Mouse (Mus musculus): Measurements from ENCODE around the gene Ppp1r1c. TPM values are rescaled to one million over a fixed set of nuclear protein-coding genes. Genes with fewer than 3 reads are reported as not detected.

Ppp1r1c gene
- polyA plus RNA-seq, 1 experiment from 2014 or later = 0.10 TPM

DNA sequence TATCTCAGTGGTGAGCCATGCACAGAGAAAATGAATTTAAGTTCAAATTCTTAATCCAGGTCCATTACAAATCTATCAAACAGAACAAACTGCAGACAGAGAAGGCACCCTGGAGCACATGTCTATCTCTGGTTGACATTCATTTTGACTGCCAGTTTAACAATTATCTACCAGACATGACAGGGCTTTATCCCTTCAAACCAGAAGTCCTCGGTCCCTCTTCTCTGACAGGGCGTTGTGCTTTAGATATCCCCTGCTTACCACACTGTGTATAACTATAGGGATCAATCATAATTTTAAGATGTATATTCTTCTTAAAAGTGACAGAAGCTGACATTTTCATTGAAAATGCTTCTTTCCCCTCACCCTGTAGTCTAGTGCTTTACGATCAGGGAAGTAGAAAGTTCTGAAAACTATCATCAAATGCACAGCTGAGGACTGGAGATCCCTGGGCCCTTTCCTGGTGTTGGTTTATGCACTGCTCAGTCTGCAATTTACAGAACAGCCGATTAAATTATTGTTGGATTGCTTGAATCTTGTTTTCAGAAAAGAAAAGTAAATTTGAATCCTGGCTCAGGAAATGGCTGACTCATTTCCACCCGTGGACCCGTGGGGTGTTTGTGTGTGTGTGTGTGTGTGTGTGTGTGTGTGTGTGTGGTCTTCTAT lies 55.3 kb downstream of the Ppp1r1c start:
- H3K4me1 ChIP-seq = peaks cover 6% of the 10 kb centered on the region; the same call in 1 of the 2 replicates
- no peak overlapping the region for H3K4me3 ChIP-seq
- no peaks in the 10 kb centered on the region for H3K36me3 ChIP-seq
- H3K27me3 ChIP-seq = no peaks in the 10 kb centered on the region
- H3K9ac ChIP-seq = no peak overlapping the region
- H3K9me3 ChIP-seq = no peaks in the 10 kb centered on the region
- ATAC-seq (ENCODE audit: low FRiP score, low read depth) = no peak
- H3K4me2 ChIP-seq (replicated peaks) = no peak overlapping the region
- no peak overlapping the region for H3K27ac ChIP-seq
- WGBS = 68% methylated on average over 6 of the region's 6 CpGs

DNA sequence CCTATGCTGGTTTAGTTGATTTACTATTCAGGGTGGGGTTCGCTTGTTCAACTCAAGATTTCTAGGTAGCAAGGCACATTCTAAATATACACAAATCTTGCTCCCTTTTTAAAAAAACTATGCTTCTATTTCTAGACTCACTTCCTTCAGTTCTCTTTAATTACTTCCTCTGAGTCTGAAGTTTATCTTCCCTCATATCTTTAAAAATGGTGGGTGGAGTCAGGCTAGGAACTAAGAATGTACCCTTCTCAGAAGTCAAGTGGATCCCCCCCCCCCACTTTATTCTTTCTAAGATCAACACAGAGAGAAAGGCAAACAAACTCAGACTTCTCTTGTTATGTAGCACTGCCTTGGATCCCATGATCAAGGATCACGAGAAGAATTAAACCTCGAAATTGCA lies 57.5 kb downstream of the Ppp1r1c start:
- Histone ChIP-seq H3K27me3 (no peaks in the 10 kb centered on the region), H3K4me1 (peaks cover 6% of the 10 kb centered on the region; the same call in 1 of the 2 replicates), H3K36me3 (no peaks in the 10 kb centered on the region), H3K9me3 (no peaks in the 10 kb centered on the region), H3K9ac (no peak overlapping the region), H3K4me3 (no peak overlapping the region), H3K27ac (no peak overlapping the region), H3K4me2 (replicated peaks) (no peak overlapping the region)
- no peak for ATAC-seq (ENCODE audit: low FRiP score, low read depth)
- WGBS = 88% methylated on average over 3 of the region's 3 CpGs

DNA sequence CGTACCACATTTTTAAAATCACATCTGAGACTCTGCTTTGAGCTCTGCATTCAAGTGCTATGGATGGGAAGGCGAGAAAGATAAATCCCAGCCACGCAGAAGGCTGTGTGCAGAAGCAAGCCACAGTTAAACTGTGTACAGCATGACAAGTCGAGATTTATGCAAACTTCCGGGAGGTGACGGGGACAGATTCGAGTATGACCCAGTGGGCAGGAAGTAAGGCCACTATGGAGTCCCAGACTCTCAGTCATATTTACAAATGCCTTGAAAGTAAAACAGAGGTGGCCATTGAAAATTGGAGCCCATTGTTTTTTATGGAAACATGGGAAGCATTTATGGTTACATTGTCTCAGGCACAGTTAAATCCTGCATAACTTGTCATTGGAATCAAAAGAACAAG lies 58.1 kb downstream of the Ppp1r1c start:
- Histone ChIP-seq H3K36me3 (no peaks in the 10 kb centered on the region), H3K27ac (no peak overlapping the region), H3K4me1 (peaks cover 6% of the 10 kb centered on the region; the same call in 1 of the 2 replicates), H3K27me3 (no peaks in the 10 kb centered on the region), H3K9ac (no peak overlapping the region), H3K9me3 (no peaks in the 10 kb centered on the region), H3K4me2 (replicated peaks) (no peak overlapping the region), H3K4me3 (no peak overlapping the region)
- WGBS = 69% methylated on average over 7 of the region's 7 CpGs
- ATAC-seq (ENCODE audit: low FRiP score, low read depth) = no peak

DNA sequence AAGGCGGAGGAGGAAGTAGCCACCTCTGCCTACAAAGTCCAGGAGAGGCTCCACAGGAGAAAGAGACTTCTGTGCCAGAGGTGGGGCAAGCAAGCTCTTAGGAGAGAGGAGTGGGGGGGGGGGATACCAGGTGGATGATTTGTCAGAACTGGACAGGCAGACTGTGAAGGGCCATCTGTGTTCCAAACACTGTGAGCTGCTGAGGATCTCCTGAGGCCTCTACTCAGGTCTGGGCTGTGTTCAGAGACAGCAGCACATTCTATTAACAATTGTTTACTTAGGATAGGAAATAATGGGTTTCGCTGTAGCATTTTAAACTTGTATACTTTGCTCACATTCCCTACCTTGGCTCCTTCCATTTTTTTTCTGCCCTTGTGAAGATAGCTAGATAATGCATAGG lies 61.0 kb downstream of the Ppp1r1c start:
- ATAC-seq (ENCODE audit: low FRiP score, low read depth) = no peak
- Histone ChIP-seq H3K27ac (no peak overlapping the region), H3K36me3 (no peaks in the 10 kb centered on the region), H3K9ac (no peak overlapping the region), H3K4me1 (no peaks in the 10 kb centered on the region), H3K4me2 (replicated peaks) (no peak overlapping the region), H3K4me3 (no peak overlapping the region), H3K9me3 (no peaks in the 10 kb centered on the region), H3K27me3 (no peaks in the 10 kb centered on the region)
- 83% methylated on average over 2 of the region's 2 CpGs for WGBS

DNA sequence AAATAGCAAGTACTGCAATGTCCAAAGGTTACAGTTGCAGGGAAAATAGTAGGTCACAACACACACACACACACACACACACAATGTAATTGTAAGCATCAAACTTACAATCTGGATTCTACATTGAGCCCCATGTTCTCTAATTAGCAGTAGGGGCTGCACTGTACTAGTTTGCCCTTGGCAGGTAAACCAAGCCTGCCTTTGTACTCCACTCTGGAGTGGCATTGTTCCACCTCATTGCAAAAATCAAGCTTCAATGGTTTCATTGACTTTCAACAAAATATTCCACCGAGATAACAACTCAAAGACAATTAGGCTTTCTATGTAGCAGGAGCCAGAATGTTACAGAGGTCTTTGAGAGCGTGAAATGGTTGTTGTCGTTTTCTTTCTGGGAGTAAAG lies 62.7 kb downstream of the Ppp1r1c start:
- Histone ChIP-seq H3K4me3 (no peak overlapping the region), H3K27me3 (no peaks in the 10 kb centered on the region), H3K27ac (no peak overlapping the region), H3K9me3 (no peaks in the 10 kb centered on the region), H3K4me2 (replicated peaks) (no peak overlapping the region), H3K4me1 (no peaks in the 10 kb centered on the region), H3K36me3 (no peaks in the 10 kb centered on the region), H3K9ac (no peak overlapping the region)
- WGBS = 67% methylated on average over 3 of the region's 3 CpGs
- ATAC-seq (ENCODE audit: low FRiP score, low read depth) = no peak

DNA sequence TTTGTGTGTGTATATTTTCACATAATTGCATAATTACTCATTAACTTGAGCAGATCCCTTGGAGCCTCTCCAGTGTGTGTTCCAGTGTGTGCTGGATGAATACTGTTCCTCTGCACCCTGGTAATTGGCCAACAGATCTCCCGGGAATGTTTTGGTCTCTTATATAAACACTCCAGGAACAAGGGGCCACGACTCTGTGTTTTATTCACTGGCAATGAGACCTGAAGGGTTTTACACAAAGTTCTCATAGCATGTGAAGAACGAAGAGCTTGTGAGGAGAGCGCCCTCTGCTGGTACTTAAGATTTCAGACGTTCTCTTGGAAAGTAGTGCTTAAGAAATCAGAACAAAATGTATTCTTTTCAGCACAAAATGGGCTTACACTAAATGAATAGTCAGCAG lies 66.8 kb downstream of the Ppp1r1c start:
- Histone ChIP-seq H3K4me3 (no peak overlapping the region), H3K4me1 (no peaks in the 10 kb centered on the region), H3K9me3 (no peaks in the 10 kb centered on the region), H3K4me2 (replicated peaks) (no peak overlapping the region), H3K27me3 (no peaks in the 10 kb centered on the region), H3K27ac (no peak overlapping the region), H3K9ac (no peak overlapping the region), H3K36me3 (no peaks in the 10 kb centered on the region)
- 0 out of 2 replicates have a peak, but pooled peaks have one; percentile 64 for ATAC-seq (ENCODE audit: low FRiP score, low read depth)
- WGBS = under 1% methylated on average over 5 of the region's 5 CpGs

DNA sequence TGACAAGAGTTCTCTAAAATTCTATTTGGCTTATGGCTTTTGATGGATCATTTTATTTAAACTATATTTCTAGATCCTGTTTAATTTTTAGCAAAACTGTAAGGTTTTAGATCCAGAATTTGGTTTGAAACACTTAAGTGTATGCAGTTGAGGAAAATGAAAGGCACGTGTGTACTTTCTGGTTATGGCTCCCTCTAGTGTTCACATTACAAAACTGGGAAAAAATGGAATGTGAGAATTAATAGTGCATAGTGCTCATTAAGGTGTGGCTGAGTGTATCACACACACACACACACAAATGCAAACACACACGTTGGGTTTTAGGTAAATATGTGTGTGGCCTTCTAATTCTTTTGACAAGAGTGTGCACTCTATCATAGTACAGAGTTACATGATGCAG lies 70.2 kb downstream of the Ppp1r1c start:
- no peaks in the 10 kb centered on the region for H3K36me3 ChIP-seq
- no peaks in the 10 kb centered on the region for H3K9me3 ChIP-seq
- no peak overlapping the region for H3K4me2 ChIP-seq (replicated peaks)
- no peaks in the 10 kb centered on the region for H3K27me3 ChIP-seq
- ATAC-seq (ENCODE audit: low FRiP score, low read depth) = no peak
- H3K4me3 ChIP-seq = no peak overlapping the region
- no peaks in the 10 kb centered on the region for H3K4me1 ChIP-seq
- H3K27ac ChIP-seq = no peak overlapping the region
- 68% methylated on average over 2 of the region's 2 CpGs for WGBS
- H3K9ac ChIP-seq = no peak overlapping the region

DNA sequence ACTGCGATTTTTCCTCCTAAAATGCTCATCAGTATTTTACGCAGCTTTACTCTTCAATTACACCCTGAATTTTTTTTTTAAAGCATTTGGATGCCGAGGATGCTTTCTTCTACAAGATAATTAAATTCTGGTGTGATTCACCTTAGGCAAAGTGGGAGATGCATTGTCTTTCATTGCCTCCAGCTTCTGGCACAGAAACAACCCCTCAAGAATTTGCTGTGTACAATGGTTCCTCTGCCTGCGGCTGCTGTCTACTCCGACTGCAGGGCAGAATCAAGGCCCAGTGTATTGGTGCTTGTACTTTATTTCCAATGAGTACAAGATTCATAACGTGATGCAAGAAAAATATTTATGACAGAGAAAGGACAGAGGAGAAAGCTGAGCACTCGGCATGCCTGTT lies 73.2 kb downstream of the Ppp1r1c start:
- Histone ChIP-seq H3K9ac (no peak overlapping the region), H3K4me1 (peaks cover 6% of the 10 kb centered on the region; the same call in 1 of the 2 replicates), H3K27ac (no peak overlapping the region), H3K4me2 (replicated peaks) (no peak overlapping the region), H3K36me3 (no peaks in the 10 kb centered on the region), H3K9me3 (no peaks in the 10 kb centered on the region), H3K4me3 (no peak overlapping the region), H3K27me3 (no peaks in the 10 kb centered on the region)
- 69% methylated on average over 7 of the region's 7 CpGs for WGBS
- ATAC-seq (ENCODE audit: low FRiP score, low read depth) = no peak

DNA sequence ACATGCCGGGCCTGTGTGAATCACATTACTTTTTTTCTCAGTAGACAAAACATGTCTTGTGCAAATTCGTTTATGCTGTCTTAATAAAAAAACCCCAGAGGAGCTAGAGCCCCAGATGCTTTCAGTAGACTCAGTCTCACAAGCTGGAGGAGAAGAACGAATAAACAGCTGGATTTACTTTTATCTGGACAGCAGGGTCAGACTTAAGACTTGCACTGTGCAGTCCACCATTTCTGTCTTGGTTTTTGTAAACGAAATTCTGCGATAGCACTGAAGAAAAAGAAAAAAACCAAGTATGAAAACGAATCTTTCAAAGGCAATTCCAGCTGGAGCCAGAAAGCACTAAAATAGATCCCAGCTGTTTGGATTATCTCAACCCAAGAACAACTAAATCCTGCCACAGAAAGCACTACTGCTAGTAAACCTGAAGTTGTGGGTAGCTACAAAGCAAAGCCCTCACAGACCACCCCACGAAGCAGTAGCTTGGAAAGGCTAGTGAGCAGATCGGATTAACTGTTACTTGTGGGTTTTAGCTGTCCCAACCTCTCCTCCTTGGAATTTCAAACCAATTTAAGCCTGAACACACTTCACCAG lies 78.1 kb downstream of the Ppp1r1c start:
- Histone ChIP-seq H3K36me3 (no peaks in the 10 kb centered on the region), H3K27ac (no peak overlapping the region), H3K4me3 (no peak overlapping the region), H3K4me1 (peaks cover 13% of the 10 kb centered on the region; the same call in 1 of the 2 replicates), H3K9ac (no peak overlapping the region), H3K27me3 (no peaks in the 10 kb centered on the region), H3K4me2 (replicated peaks) (no peak overlapping the region), H3K9me3 (no peaks in the 10 kb centered on the region)
- ATAC-seq (ENCODE audit: low FRiP score, low read depth) = 0 out of 2 replicates have a peak, but pooled peaks have one; percentile 19
- 30% methylated on average over 8 of the region's 8 CpGs for WGBS

DNA sequence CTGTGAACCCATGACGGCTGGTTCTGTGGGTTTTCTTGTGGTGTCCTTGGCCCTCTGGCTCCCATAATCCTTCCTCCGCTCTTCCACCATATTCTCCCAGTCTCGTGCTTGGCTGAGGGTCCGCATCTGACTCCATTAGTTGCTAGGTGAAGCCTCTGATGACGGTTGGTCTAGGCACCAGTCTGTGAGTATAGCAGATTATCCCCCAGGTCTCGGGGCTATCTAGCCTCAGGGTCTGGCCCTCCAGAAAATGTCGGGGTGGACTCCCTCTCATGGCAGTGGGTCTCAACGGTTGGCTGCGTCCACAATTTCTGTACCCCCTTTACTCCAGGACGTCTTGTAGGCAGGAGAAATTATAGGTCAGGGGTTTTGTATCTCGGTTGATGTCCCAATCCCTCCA lies 78.9 kb downstream of the Ppp1r1c start:
- no peaks in the 10 kb centered on the region for H3K9me3 ChIP-seq
- H3K27ac ChIP-seq = no peak overlapping the region
- H3K4me1 ChIP-seq = peaks cover 13% of the 10 kb centered on the region; the same call in 1 of the 2 replicates
- no peak overlapping the region for H3K4me2 ChIP-seq (replicated peaks)
- no peak overlapping the region for H3K4me3 ChIP-seq
- H3K27me3 ChIP-seq = no peaks in the 10 kb centered on the region
- ATAC-seq (ENCODE audit: low FRiP score, low read depth) = no peak
- no peak overlapping the region for H3K9ac ChIP-seq
- 89% methylated on average over 11 of the region's 11 CpGs for WGBS
- no peaks in the 10 kb centered on the region for H3K36me3 ChIP-seq

DNA sequence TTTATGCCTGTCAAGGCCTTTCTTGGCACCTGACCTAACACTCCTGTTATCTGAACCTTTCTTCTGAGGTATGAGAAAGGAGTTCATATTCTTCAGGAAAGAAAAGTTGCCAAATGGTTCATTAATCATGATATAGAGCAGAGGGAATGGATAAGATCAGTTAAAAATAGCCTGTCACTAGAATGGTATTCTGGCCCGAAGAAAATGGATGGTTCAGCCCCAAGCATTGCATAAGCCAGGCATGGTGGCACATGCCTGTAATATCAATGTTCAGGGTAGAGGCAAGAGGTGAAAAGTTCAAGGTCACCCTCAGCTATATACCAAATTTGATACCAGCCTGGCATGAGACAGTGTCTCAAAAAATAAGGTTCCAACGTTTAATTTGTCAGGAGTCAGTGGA lies 85.6 kb downstream of the Ppp1r1c start:
- ATAC-seq (ENCODE audit: low FRiP score, low read depth) = no peak
- 81% methylated on average over 2 of the region's 2 CpGs for WGBS

DNA sequence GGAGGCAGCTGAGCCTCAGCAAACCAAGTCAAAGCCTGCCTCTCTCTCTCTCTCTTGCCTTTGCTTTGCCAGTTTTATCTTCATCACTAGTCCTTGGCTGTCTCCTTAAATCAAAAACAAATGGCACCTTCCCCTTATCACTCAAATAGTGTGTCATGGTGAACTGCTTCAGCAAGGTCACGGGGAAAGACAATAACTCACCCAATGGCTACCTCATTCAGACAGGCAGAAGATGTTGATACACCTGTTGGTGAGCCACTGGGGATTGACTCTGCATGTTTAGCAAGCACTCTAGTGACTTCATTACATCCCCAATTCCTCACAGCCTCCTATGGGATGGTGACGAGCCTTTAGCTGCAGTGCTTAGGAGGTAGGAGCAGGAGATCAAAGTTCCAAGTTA lies 89.9 kb downstream of the Ppp1r1c start:
- Histone ChIP-seq H3K9me3 (no peaks in the 10 kb centered on the region), H3K4me1 (peaks cover 3% of the 10 kb centered on the region; the same call in 1 of the 2 replicates), H3K36me3 (no peaks in the 10 kb centered on the region), H3K4me3 (no peak overlapping the region), H3K9ac (no peak overlapping the region), H3K4me2 (replicated peaks) (no peak overlapping the region), H3K27me3 (no peaks in the 10 kb centered on the region), H3K27ac (no peak overlapping the region)
- no peak for ATAC-seq (ENCODE audit: low FRiP score, low read depth)
- 62% methylated on average over 2 of the region's 2 CpGs for WGBS

More for the DNA sequence above, 85.6 kb downstream of the Ppp1r1c start:
- H3K4me2 ChIP-seq (replicated peaks) = no peak overlapping the region
- no peaks in the 10 kb centered on the region for H3K36me3 ChIP-seq
- no peak overlapping the region for H3K27ac ChIP-seq
- H3K4me3 ChIP-seq = no peak overlapping the region
- H3K9me3 ChIP-seq = no peaks in the 10 kb centered on the region
- no peaks in the 10 kb centered on the region for H3K27me3 ChIP-seq
- H3K4me1 ChIP-seq = no peaks in the 10 kb centered on the region
- no peak overlapping the region for H3K9ac ChIP-seq

DNA sequence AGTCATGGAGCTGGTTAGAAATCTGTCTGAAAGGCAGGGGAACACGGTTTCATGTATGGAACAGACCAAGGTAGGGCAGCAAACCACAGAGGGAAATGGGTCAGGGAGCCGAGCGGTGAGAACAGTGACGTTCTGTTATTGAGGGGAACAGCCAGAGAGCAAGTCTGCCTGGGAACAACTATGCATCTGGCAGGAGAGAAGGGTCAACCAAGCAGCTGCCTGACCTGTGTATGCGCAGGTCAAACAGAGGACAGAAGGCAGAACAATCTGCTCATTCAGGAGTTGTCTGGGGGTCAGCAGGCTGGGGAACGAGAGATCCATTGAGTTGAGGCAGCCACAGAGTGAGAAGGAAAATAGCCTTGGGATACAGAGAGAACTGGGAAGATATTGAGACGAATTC lies 91.0 kb downstream of the Ppp1r1c start:
- Histone ChIP-seq H3K27me3 (no peaks in the 10 kb centered on the region), H3K4me1 (peaks cover 3% of the 10 kb centered on the region; the same call in 1 of the 2 replicates), H3K9me3 (no peaks in the 10 kb centered on the region), H3K27ac (no peak overlapping the region), H3K9ac (no peak overlapping the region), H3K4me3 (no peak overlapping the region), H3K4me2 (replicated peaks) (no peak overlapping the region), H3K36me3 (no peaks in the 10 kb centered on the region)
- WGBS = 37% methylated on average over 7 of the region's 7 CpGs
- ATAC-seq (ENCODE audit: low FRiP score, low read depth) = peak; percentile 57

All from limb, embryonic 13.5 days (tissue).